Mouse (Mus musculus) heart, postnatal 0 days (tissue): ENCODE results near the gene Atf5. TPM values are rescaled to one million over a fixed set of nuclear protein-coding genes. Genes with fewer than 3 reads are reported as not detected.

Experiments used
- ATAC-seq: fragments of 200-750 bp; cut with Nextera tagmentation; 2 replicates; pipeline ENCODE4 v1.8.0; 2017; ENCODE audit warnings: low read depth, moderate number of reproducible peaks, moderate library complexity; ENCODE audit not compliant: insufficient read depth
- DNase-seq: peaks from one replicate; pipeline ENCODE4 v3.0.0-alpha.2; 2016; ENCODE audit warnings: low spot score
- H3K27ac ChIP-seq: fragments of 300-500 bp; sonication (generic); 2 replicates; pipeline ENCODE4 v1.5.1; 2014; ENCODE audit warnings: low read depth, mild to moderate bottlenecking
- H3K27me3 ChIP-seq: fragments of 300-500 bp; sonication (generic); 2 replicates; pipeline ENCODE4 v1.6.1; 2014; ENCODE audit warnings: low read length, mixed read lengths; ENCODE audit not compliant: control insufficient read depth, insufficient read depth
- H3K36me3 ChIP-seq: fragments of 300-500 bp; sonication (generic); replicated peaks from 2 replicates; pipeline ENCODE4 v1.6.1; 2014; ENCODE audit warnings: low read length, mixed read lengths; ENCODE audit not compliant: control insufficient read depth, insufficient read depth
- H3K4me1 ChIP-seq: fragments of 300-500 bp; sonication (generic); 2 replicates; pipeline ENCODE4 v1.6.1; 2014; ENCODE audit warnings: antibody characterized with exemption; ENCODE audit not compliant: control insufficient read depth, insufficient read depth
- H3K4me2 ChIP-seq: fragments of 300-500 bp; sonication (generic); 2 replicates; pipeline ENCODE4 v1.6.1; 2014; ENCODE audit warnings: low read depth, mild to moderate bottlenecking, low read length, moderate library complexity
- H3K4me3 ChIP-seq: fragments of 300-500 bp; sonication (generic); 2 replicates; pipeline ENCODE4 v1.5.1; 2014; ENCODE audit warnings: low read depth, low read length
- H3K9ac ChIP-seq: fragments of 300-500 bp; sonication (generic); replicated peaks from 2 replicates; pipeline ENCODE4 v1.6.1; 2014; ENCODE audit warnings: low read depth, low read length, mixed read lengths
- H3K9me3 ChIP-seq: fragments of 300-500 bp; sonication (generic); replicated peaks from 2 replicates; pipeline ENCODE4 v1.6.1; 2016; ENCODE audit warnings: low read length; ENCODE audit not compliant: control insufficient read depth
- CTCF ChIP-seq: IDR thresholded peaks from 2 replicates; pipeline ENCODE4 v1.5.1; 2016; ENCODE audit warnings: antibody characterized with exemption, control low read depth, low read depth
- EP300 ChIP-seq: IDR thresholded peaks from 2 replicates; pipeline ENCODE4 v1.6.1; 2016; ENCODE audit warnings: antibody characterized with exemption, low read depth
- WGBS: fragments of 180-500 bp; shearing (Covaris S2); extraction: QIAGEN DNeasy Blood & Tissue Kit; methylation state at CpG from one replicate; pipeline ENCODE4 v1.1.7; 2014; 5-methylcytosine and 5-hydroxymethylcytosine counted together
- polyA plus RNA-seq: library from polyadenylated mRNA; unstranded; fragments of >200 nt; fragmentation: Nextera tagmentation; extraction: Ambion mirVana; gene quantifications from 2 replicates; pipeline ENCODE4 v1.2.1, GENCODE M21; 2015
- total RNA-seq: library from RNA; depleted of rRNA; stranded (reverse); fragments of >200 nt; gene quantifications from 2 replicates; pipeline ENCODE4 v1.2.3, GENCODE M21; 2014; ENCODE audit warnings: low replicate concordance

Gene Atf5
- total and polyA plus RNA-seq, 2 experiments from 2014 or later: 3.0 to 16.0 TPM

GRCm38 (mm10) chr7:44856265-44856916 lies 39.9 kb upstream of the Atf5 start:
- Histone ChIP-seq H3K9ac (peak overlapping the region; percentile 74; the same call in 1 of the 2 replicates), H3K4me1 (peaks cover 24% of the 10 kb centered on the region), H3K4me2 (peak overlapping the region; percentile 95), H3K27me3 (no peaks in the 10 kb centered on the region), H3K9me3 (no peaks in the 10 kb centered on the region), H3K36me3 (0 out of 2 replicates have a peak, but pooled peaks cover 5% of the 10 kb centered on the region), H3K4me3 (peak overlapping the region; percentile 84), H3K27ac (peak overlapping the region; percentile 84)
- no peak for DNase-seq
- 60% methylated on average over 9 of the region's 9 CpGs for WGBS
- ATAC-seq: no peak
- no peak for TF ChIP-seq EP300
- no peak for TF ChIP-seq CTCF

GRCm38 (mm10) chr7:44855036-44855435 lies 38.6 kb upstream of the Atf5 start:
- H3K27ac ChIP-seq: peak overlapping the region; percentile 97
- DNase-seq (no peak), ATAC-seq (no peak)
- 0 out of 2 replicates have a peak, but pooled peaks cover 4% of the 10 kb centered on the region for H3K36me3 ChIP-seq
- no peaks in the 10 kb centered on the region for H3K9me3 ChIP-seq
- H3K4me2 ChIP-seq: peak overlapping the region; percentile 83
- H3K4me3 ChIP-seq: peak overlapping the region; percentile 63
- H3K27me3 ChIP-seq: no peaks in the 10 kb centered on the region
- TF ChIP-seq CTCF (no peak), EP300 (no peak)
- peaks cover 30% of the 10 kb centered on the region for H3K4me1 ChIP-seq
- 35% methylated on average over 10 of the region's 10 CpGs for WGBS
- peak overlapping the region; percentile 79 for H3K9ac ChIP-seq

GRCm38 (mm10) chr7:44854356-44855031 lies 38.0 kb upstream of the Atf5 start:
- peak overlapping the region; percentile 83 for H3K4me2 ChIP-seq
- H3K4me3 ChIP-seq: peak overlapping the region; percentile 63
- 2% methylated on average over 43 of the region's 45 CpGs for WGBS
- peak; percentile 59; the same call in 1 of the 2 replicates for TF ChIP-seq EP300
- no peak for TF ChIP-seq CTCF
- peak overlapping the region; percentile 79 for H3K9ac ChIP-seq
- peak; percentile 79 for DNase-seq
- 0 out of 2 replicates have a peak, but pooled peaks cover 4% of the 10 kb centered on the region for H3K36me3 ChIP-seq
- H3K4me1 ChIP-seq: peaks cover 30% of the 10 kb centered on the region
- H3K27me3 ChIP-seq: no peaks in the 10 kb centered on the region
- H3K27ac ChIP-seq: peak overlapping the region; percentile 97
- H3K9me3 ChIP-seq: no peaks in the 10 kb centered on the region
- ATAC-seq: peak; percentile 57

- Histone ChIP-seq H3K4me1 (peaks cover 30% of the 10 kb centered on the region), H3K9me3 (no peaks in the 10 kb centered on the region), H3K27ac (peak overlapping the region; percentile 97), H3K36me3 (0 out of 2 replicates have a peak, but pooled peaks cover 4% of the 10 kb centered on the region), H3K4me3 (peak overlapping the region; percentile 63), H3K27me3 (no peaks in the 10 kb centered on the region), H3K9ac (peak overlapping the region; percentile 79), H3K4me2 (peak overlapping the region; percentile 83)
- no peak for DNase-seq
- ATAC-seq: no peak
- no peak for TF ChIP-seq CTCF
- TF ChIP-seq EP300: no peak
- 25% methylated on average over 26 of the region's 26 CpGs for WGBS
Observed at GRCm38 (mm10) chr7:44853596-44854355, 37.3 kb upstream of the Atf5 start.

- ATAC-seq (no peak), DNase-seq (no peak)
- H3K9ac ChIP-seq: no peak overlapping the region
- H3K27ac ChIP-seq: no peak overlapping the region
- 84% methylated on average over 2 of the region's 2 CpGs for WGBS
- H3K4me1 ChIP-seq: peaks cover 29% of the 10 kb centered on the region
- 0 out of 2 replicates have a peak, but pooled peaks cover 4% of the 10 kb centered on the region for H3K36me3 ChIP-seq
- 0 out of 2 replicates have a peak overlapping the region, but pooled peaks have one; percentile 63 for H3K4me3 ChIP-seq
- no peaks in the 10 kb centered on the region for H3K9me3 ChIP-seq
- TF ChIP-seq EP300 (no peak), CTCF (no peak)
- no peak overlapping the region for H3K4me2 ChIP-seq
- no peaks in the 10 kb centered on the region for H3K27me3 ChIP-seq
Observed at GRCm38 (mm10) chr7:44853065-44853464, 36.6 kb upstream of the Atf5 start.
